Mouse (Mus musculus) ES-CJ7 (cell line): ENCODE measurements around the gene Cdiptos.
A peak's percentile ranks its signal among the peaks of the same experiment; 100 is the strongest.

Source experiments
- DNase-seq: peaks from one replicate; pipeline ENCODE4 v3.0.0; 2011; ENCODE audit warnings: low read depth, low spot score

Gene Cdiptos

GRCm38 (mm10) chr7:127014320-127014719 lies 38.4 kb upstream of the Cdiptos start, which contains the start of gene Mvp:
Mvp (minus strand) TSS chr7:127014621.
- peak; percentile 65 for DNase-seq

GRCm38 (mm10) chr7:127013385-127013784 lies 37.5 kb upstream of the Cdiptos start:
- no peak for DNase-seq

- no peak for DNase-seq
Observed at GRCm38 (mm10) chr7:127012845-127013244, 36.9 kb upstream of the Cdiptos start.

DNA sequence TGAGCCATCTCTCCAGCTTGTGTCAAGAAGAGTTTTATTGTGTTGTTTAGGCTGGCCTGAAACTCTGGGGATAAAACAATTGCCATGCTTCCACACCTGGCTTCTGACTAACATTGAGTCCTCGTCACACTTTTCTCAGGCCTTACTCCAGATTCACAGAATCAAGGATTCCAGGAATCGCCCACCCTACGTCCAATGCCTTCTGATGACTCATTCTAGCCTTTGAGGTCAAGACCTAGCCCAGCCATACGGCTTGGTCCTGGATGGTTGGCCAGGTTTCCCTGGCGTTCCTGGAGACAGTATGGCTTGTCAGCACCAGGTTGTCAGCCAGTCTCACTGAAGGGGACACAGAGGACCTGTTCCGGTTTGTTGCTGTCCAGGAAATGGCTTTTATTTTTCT lies 36.5 kb upstream of the Cdiptos start:
- no peak for DNase-seq

- DNase-seq: peak; percentile 47
Observed at GRCm38 (mm10) chr7:127011717-127012116, 35.8 kb upstream of the Cdiptos start.

DNA sequence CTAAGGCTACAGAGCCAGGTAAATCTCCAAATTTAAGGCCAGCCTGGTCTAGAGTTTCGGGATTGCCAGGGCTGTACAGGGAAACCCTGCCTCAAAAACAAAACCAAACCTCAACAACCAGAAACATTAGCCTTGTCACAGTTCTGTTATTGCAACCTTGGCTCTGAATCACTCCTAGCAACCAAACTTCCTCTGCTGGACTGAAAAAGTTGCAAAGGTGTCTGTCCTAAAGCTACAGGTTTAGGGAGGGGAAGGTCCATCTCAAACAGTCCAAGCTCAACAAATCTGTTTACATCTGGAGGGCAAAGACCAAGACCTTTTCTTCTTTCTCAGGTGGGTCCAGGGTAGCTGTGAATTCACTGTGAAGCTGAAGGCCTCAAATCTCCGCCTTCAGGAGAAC lies 35.2 kb upstream of the Cdiptos start:
- DNase-seq: no peak

DNA sequence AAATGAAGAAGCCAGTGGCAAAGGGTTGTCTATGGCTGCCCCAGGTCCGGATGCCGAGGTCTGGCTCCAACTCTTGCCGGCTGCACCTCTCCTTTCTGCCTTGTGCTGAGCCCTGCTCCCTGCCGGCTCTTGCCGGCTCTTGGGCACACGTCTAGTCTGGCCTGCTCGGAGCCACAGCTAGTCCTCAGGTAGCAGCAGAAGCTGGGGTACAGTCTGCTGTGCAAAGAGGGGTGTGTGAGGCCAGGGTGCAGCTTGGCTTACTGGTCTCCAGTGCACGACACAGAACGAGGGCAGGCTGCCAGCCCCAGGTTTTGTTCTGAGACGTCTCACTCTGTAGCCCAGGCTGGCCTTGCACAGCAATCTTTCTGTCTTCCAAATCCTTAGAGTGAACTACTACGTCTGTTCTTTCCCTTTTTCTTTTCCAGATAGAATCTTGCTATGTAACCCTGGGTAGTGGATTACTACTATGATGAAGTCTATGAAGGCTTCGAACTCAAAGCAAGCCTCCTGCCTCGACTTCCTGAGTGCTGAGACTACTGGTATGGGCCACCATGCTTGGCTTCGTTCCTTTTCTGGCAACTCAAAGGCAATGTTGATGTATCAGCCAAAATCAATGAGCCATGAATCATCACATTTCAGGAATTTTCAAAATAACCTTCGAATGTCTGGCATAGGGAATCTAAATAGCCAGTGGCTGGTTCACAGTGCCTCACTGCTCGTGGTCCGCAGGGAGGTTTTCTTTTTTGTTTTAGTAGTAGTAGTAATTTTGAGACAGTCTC lies 33.6 kb upstream of the Cdiptos start:
- DNase-seq: no peak

DNA sequence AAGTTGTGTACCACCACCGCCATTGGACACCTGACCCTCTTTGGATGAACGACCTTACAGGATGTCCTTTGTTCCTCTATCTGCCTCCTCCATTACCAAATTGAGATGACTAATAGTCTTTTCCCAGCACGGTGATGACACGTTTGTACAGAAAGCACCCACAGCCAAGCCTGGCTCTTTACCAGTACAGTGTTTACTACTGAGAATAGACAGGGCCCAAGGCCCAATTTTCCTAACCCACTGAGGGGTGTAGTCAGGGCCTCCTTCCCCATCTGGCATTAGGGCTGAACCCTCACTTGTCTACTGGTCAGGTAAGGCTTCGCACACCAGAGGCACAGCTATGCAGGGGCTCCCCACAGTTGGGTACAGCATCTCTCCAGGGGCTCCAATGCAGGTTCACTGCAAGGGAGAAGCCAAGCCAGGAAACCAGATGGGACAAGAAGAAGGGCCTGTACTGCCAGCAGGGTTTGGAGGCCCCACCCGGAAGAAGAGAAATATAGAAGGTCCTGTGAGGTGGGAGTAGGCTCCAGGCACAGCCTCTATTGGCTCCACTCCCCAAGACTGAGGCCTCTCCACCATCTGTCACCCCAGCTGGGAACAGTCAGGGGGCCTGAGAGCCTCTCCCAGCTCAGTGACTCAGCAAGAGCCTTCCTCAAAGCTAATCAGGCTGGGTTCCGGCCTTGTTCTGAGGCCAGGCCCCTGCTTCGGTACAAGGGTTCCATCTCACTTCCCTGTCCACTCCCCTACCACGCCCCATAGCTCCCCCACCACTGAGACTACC lies 32.5 kb upstream of the Cdiptos start:
- no peak for DNase-seq

DNA sequence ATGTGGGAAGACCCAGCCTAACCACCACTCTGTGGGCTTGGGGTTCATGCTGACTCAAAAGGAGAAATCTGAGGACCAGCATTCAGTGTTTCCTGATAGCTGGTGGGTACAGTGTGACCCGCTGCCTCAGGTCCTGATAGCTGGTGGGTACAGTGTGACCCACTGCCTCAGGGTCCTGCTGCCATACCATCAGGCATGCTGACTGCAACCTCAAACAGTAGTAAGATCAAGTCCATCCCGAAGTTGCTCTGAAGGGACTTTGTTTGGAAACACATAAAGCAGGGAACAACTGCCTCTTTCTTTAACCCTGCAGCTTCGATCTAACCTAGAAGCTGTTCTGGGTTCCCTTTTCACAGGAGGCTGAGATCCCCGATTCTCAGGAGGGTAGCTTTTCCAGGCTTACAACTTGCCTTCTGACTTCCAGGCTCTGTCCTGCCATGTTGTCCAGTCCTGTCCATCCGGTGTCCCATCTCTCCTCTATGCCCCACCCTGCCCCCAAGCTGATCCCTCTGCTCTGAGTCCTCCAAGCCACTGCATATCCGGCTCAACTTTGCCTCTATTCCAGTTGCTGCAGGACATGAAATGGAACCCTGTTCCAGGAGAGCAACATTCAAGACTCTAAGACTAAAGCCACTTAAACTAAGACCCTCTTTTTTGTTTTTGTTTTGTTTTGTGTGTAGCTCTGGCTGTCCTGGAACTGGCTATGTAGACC lies 31.6 kb upstream of the Cdiptos start:
- DNase-seq: no peak

- DNase-seq: peak; percentile 43
Observed at GRCm38 (mm10) chr7:127004122-127004875, 28.4 kb upstream of the Cdiptos start.

GRCm38 (mm10) chr7:127003620-127004019 lies 27.7 kb upstream of the Cdiptos start:
- DNase-seq: peak; percentile 66

GRCm38 (mm10) chr7:126999568-126999967 lies 23.7 kb upstream of the Cdiptos start:
- no peak for DNase-seq

- peak; percentile 50 for DNase-seq
Observed at GRCm38 (mm10) chr7:126996449-126996848, 20.6 kb upstream of the Cdiptos start.

DNA sequence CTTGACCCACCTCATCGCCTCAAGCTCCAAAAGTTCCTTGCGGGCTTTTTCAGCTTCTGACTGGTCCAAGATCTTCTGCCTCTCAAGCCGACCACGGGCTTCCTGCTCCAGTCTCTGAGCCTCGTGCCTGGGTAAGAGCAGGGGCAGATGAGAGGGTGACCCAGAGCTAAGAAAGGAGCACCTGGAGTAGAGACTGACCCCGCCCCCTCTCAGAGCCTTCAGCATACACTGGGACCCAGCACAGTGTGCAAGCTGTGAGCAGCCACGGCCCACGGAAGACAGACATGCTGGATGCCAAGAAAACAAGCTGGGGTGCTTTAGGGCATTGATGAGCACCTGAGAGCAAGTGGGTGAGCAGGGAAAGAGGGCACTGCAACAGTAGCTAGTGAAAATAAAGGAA lies 12.9 kb upstream of the Cdiptos start:
- DNase-seq: no peak

GRCm38 (mm10) chr7:126986319-126986718 lies 10.4 kb upstream of the Cdiptos start:
- DNase-seq: peak; percentile 46

- DNase-seq: no peak
Observed at GRCm38 (mm10) chr7:126984667-126985444, 9.0 kb upstream of the Cdiptos start.

DNA sequence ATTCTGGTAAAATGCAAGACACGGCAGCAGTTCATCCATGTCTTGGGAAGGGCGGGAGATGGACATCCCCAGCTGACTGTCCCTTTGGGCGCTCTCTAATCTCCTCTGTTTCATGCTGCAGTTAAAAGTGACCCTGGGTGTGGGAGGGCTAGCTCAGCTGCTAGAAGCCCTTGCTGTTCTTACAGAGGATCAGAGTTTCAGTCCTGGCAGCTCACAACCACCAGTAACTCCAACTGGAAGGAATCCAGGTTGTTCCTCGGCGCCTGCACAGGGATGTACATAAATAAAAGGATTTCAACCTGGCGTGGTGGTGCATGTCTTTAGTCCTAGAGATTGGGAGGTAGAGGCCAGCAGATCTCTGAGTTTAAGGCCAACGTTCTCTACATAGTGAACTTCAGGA lies 7.2 kb upstream of the Cdiptos start:
- no peak for DNase-seq

DNA sequence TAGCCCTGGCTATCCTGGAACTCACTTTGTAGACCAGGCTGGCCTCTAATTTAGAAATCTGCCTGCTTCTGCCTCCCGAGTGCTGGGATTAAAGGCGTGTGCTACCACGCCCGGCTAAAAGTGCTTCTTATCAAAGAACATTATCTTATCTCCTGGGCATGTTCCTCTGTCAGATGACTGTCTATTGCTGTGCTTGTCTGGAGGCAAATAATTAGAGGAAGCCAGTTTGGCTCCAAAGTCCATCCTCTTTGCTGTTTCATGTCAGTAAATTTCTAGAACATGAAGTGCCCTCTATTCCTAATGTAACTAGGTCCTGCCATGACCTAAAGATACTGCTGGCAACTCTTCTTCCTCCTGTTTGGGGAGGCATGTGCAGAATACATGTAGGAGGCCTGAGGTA lies 6.2 kb upstream of the Cdiptos start:
- no peak for DNase-seq

DNA sequence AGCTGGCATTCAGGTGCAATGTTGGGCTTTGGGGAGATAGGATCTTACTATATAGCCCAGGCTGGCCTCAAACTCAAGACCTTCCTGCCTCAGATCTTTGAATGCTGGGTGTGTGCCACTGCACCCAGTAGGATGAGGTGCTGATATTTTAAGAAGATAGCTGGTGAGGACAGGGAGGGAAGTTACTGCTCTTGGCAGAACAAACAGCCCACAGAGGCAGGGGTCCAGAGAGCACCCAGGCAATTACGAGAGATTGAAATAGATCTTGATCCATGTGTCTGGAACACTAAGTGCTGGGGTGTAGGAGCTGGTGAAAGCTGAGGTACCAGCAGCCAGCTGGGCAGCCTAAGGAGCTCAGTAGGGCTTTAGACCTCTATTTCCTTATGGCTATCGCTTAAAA lies 5.7 kb upstream of the Cdiptos start:
- DNase-seq: no peak

GRCm38 (mm10) chr7:126978841-126979240 lies 2.9 kb upstream of the Cdiptos start:
- DNase-seq: no peak
